ENCODE assay signal across 31 mouse cellular contexts in the genomic region with DNA sequence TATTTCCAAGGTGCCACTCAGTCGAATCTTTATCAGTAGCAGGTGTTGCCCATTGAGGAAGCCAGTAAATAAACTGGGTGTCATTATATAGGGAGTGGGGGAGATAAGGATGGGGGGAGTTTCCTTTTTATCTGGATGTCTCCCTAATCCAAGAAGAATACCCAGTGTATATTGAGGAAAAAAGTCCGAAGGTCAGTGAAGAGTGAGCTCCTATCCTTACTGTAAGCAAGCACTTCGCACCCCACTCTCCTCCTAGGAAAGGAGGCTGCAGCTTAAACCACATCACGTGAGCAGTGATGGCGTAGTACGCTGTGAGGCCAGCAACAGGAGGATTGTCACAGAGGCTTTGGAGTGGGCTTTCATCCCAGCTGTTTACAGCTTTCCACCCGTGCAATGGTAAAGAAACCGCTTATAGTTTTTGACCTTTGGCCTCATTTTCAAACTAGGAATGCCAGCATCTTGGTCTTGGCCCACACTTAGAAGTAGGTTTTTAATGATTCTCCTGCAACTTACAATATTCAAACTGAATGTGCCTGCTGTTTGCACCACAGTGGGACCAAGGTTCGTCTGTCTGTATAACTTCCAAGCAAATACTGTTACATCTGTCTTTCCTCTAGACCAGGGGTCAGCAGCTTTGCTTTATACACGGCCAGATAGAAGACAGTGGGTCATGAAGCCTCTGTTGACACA. TPM values are rescaled to one million over a fixed set of nuclear protein-coding genes. Genes with fewer than 3 reads are reported as not detected.
DNase-seq lines count a peak whose midpoint lies in the region; ATAC-seq lines count a peak whose summit lies in the region.
"Had no signal": no experiment of that assay in that cellular context is flagged by ENCODE, and none has a peak within 500 bp of the region (broad histone marks: within the 10 kb centered on the region; RNA-seq: fewer than 3 reads in every experiment).

No protein-coding gene starts in this region.

- no peaks in the 10 kb centered on the region for H3K36me3 ChIP-seq in kidney, embryonic 16.5 days (ENCODE audit: insufficient read depth, low read length)
- H3K36me3 ChIP-seq in intestine, embryonic 14.5 days (ENCODE audit: control insufficient read depth, insufficient read depth, low read length) = no peaks in the 10 kb centered on the region
- no peaks in the 10 kb centered on the region for H3K36me3 ChIP-seq in intestine, embryonic 16.5 days (ENCODE audit: control insufficient read depth, insufficient read depth, low read length)
- H3K36me3 ChIP-seq: embryonic facial prominence, embryonic 12.5 days; embryonic facial prominence, embryonic 15.5 days; forebrain, embryonic 12.5 days; forebrain, embryonic 15.5 days; heart, embryonic 15.5 days; hindbrain, embryonic 13.5 days had no signal

- no peak overlapping the region for H3K4me2 ChIP-seq in kidney, embryonic 16.5 days (replicated peaks; ENCODE audit: low read depth, low read length)
- H3K4me2 ChIP-seq in intestine, embryonic 14.5 days (ENCODE audit: low read length) = no peak overlapping the region
- H3K4me2 ChIP-seq in intestine, embryonic 16.5 days (ENCODE audit: low read depth, low read length) = no peak overlapping the region
- H3K4me2 ChIP-seq: embryonic facial prominence, embryonic 12.5 days; embryonic facial prominence, embryonic 15.5 days; forebrain, embryonic 12.5 days; forebrain, embryonic 15.5 days; heart, embryonic 11.5 days; heart, embryonic 15.5 days; hindbrain, embryonic 13.5 days had no signal

- H3K4me3 ChIP-seq in kidney, embryonic 16.5 days (ENCODE audit: low read length) = no peak overlapping the region
- no peak overlapping the region for H3K4me3 ChIP-seq in intestine, embryonic 14.5 days (ENCODE audit: low read depth, low read length)
- H3K4me3 ChIP-seq in intestine, embryonic 16.5 days (ENCODE audit: low read length) = no peak overlapping the region
- H3K4me3 ChIP-seq: embryonic facial prominence, embryonic 12.5 days; embryonic facial prominence, embryonic 15.5 days; forebrain, embryonic 12.5 days; forebrain, embryonic 15.5 days; heart, embryonic 15.5 days; hindbrain, embryonic 10.5 days; hindbrain, embryonic 13.5 days had no signal

- H3K9ac ChIP-seq in kidney, embryonic 16.5 days (replicated peaks; ENCODE audit: low read length) = no peak overlapping the region
- H3K9ac ChIP-seq in intestine, embryonic 14.5 days (ENCODE audit: low read length) = no peak overlapping the region
- H3K9ac ChIP-seq in intestine, embryonic 16.5 days (ENCODE audit: low read depth, low read length) = no peak overlapping the region
- H3K9ac ChIP-seq: embryonic facial prominence, embryonic 12.5 days; embryonic facial prominence, embryonic 15.5 days; forebrain, embryonic 12.5 days; forebrain, embryonic 15.5 days; heart, embryonic 15.5 days; hindbrain, embryonic 13.5 days had no signal

- peak; percentile 18 for DNase-seq in kidney, adult 18-20 months
- DNase-seq in kidney, postnatal 4 days = no peak
- DNase-seq in kidney, adult 11 months = no peak
- no peak for DNase-seq in intestine, embryonic 14.5 days (ENCODE audit: low spot score)
- no peak for DNase-seq in adrenal gland, adult 2 months
- DNase-seq in retina, postnatal 1 day = no peak
- DNase-seq: adrenal gland, postnatal 14 days; B cell, adult 2 months; cerebellum, adult 11 months; cerebellum, adult 2 months; cerebellum, adult 9-11 months; cerebellum, postnatal 25 days; gastrocnemius, postnatal 10 days; gastrocnemius, postnatal 36 days; heart, postnatal 10 days; heart, postnatal 36 days had no signal

- ATAC-seq in kidney, embryonic 16.5 days (ENCODE audit: low FRiP score, low TSS enrichment) = peak; percentile 40; the same call in 1 of the 2 replicates
- ATAC-seq in intestine, embryonic 14.5 days (replicated peaks; ENCODE audit: low FRiP score, low TSS enrichment, low read depth) = peak; percentile 60
- ATAC-seq in intestine, embryonic 16.5 days = peak; percentile 94
- ATAC-seq: forebrain, embryonic 15.5 days; hindbrain, embryonic 16.5 days; Patski had no signal

- WGBS in kidney, embryonic 16.5 days = 76% methylated on average over 10 of the region's 10 CpGs
- 59% methylated on average over 10 of the region's 10 CpGs for WGBS in intestine, embryonic 14.5 days
- WGBS in intestine, embryonic 16.5 days = 53% methylated on average over 10 of the region's 10 CpGs

- H3K27ac ChIP-seq in kidney, embryonic 16.5 days (ENCODE audit: low read length) = no peak overlapping the region
- no peak overlapping the region for H3K27ac ChIP-seq in intestine, embryonic 14.5 days (ENCODE audit: low read depth)
- peak overlapping the region; percentile 50 for H3K27ac ChIP-seq in intestine, embryonic 16.5 days (ENCODE audit: low read length)
- H3K27ac ChIP-seq: embryonic facial prominence, embryonic 12.5 days; embryonic facial prominence, embryonic 15.5 days; forebrain, embryonic 12.5 days; forebrain, embryonic 15.5 days; heart, embryonic 15.5 days; hindbrain, embryonic 10.5 days; hindbrain, embryonic 13.5 days had no signal

- H3K27me3 ChIP-seq in kidney, embryonic 16.5 days (ENCODE audit: insufficient read depth, low read length) = no peaks in the 10 kb centered on the region
- H3K27me3 ChIP-seq in intestine, embryonic 14.5 days (replicated peaks; ENCODE audit: control insufficient read depth, insufficient read depth, low read length) = no peaks in the 10 kb centered on the region
- H3K27me3 ChIP-seq in intestine, embryonic 16.5 days (replicated peaks; ENCODE audit: control insufficient read depth, insufficient read depth, low read length) = no peaks in the 10 kb centered on the region
- H3K27me3 ChIP-seq: CH12.LX; embryonic facial prominence, embryonic 12.5 days; embryonic facial prominence, embryonic 15.5 days; forebrain, embryonic 12.5 days; forebrain, embryonic 15.5 days; heart, embryonic 15.5 days; hindbrain, embryonic 13.5 days; Patski had no signal

- H3K4me1 ChIP-seq in kidney, embryonic 16.5 days (ENCODE audit: insufficient read depth, low read length) = no peaks in the 10 kb centered on the region
- peaks cover 2% of the 10 kb centered on the region; the same call in 1 of the 2 replicates for H3K4me1 ChIP-seq in intestine, embryonic 14.5 days (replicated peaks; ENCODE audit: control insufficient read depth, insufficient read depth, low read length)
- H3K4me1 ChIP-seq in intestine, embryonic 16.5 days (ENCODE audit: control insufficient read depth, insufficient read depth, low read length) = no peaks in the 10 kb centered on the region; the same call in 1 of the 2 replicates
- H3K4me1 ChIP-seq: embryonic facial prominence, embryonic 12.5 days; embryonic facial prominence, embryonic 15.5 days; forebrain, embryonic 12.5 days; forebrain, embryonic 15.5 days; heart, embryonic 15.5 days; hindbrain, embryonic 10.5 days had no signal

- H3K9me3 ChIP-seq in kidney, embryonic 16.5 days (ENCODE audit: low read length) = no peaks in the 10 kb centered on the region
- no peaks in the 10 kb centered on the region for H3K9me3 ChIP-seq in intestine, embryonic 14.5 days (ENCODE audit: control insufficient read depth, low read length)
- H3K9me3 ChIP-seq in intestine, embryonic 16.5 days (ENCODE audit: control insufficient read depth, low read length) = no peaks in the 10 kb centered on the region
- H3K9me3 ChIP-seq: embryonic facial prominence, embryonic 12.5 days; embryonic facial prominence, embryonic 15.5 days; forebrain, embryonic 12.5 days; forebrain, embryonic 15.5 days; G1E; heart, embryonic 15.5 days; hindbrain, embryonic 10.5 days; hindbrain, embryonic 13.5 days had no signal

RNA-seq across cellular contexts. Expression of gene Depdc1b, which starts 23.9 kb away (rescaled TPM):
- polyA plus RNA-seq in kidney, embryonic 16.5 days (2015; fragmentation: Nextera tagmentation; extraction: Ambion mirVana) = 12.7 and 15.1 TPM in 2 replicates
- polyA plus RNA-seq in intestine, embryonic 14.5 days (2014; fragmentation: Nextera tagmentation; extraction: Ambion mirVana) = 7.3 and 8.3 TPM in 2 replicates
- 5.6 and 5.9 TPM in 2 replicates for polyA plus RNA-seq in intestine, embryonic 16.5 days (2015; fragmentation: Nextera tagmentation; extraction: Ambion mirVana)
- under 1 TPM; 0.46 to 0.83 TPM for total RNA-seq in adrenal gland, adult 2 months (2021)
- 0.08 TPM in 1 of 2 replicates, not detected in the other for polyA plus RNA-seq in adrenal gland, adult 2 months (2012; rRNA removed)
- total RNA-seq: gastrocnemius, adult 18-20 months had no signal

Comparison
In these comparisons a context has a peak if more than half of its experiments do, and no peak if none do; other contexts are left out.
1. ATAC-seq: peak in every context shown above with its lines; median percentile 94 in intestine, embryonic 16.5 days; 60 in intestine, embryonic 14.5 days; 40 in kidney, embryonic 16.5 days.